Mouse (Mus musculus): ENCODE data around the gene Fxyd2. TPM values are rescaled to one million over a fixed set of nuclear protein-coding genes. Genes with fewer than 3 reads are reported as not detected.
A peak's percentile ranks its signal among the peaks of the same experiment; 100 is the strongest.

The Fxyd2 gene
- total RNA-seq, 4 experiments from 2014 or later, result 4.9 to 8.5 (median 7.9) TPM

DNA sequence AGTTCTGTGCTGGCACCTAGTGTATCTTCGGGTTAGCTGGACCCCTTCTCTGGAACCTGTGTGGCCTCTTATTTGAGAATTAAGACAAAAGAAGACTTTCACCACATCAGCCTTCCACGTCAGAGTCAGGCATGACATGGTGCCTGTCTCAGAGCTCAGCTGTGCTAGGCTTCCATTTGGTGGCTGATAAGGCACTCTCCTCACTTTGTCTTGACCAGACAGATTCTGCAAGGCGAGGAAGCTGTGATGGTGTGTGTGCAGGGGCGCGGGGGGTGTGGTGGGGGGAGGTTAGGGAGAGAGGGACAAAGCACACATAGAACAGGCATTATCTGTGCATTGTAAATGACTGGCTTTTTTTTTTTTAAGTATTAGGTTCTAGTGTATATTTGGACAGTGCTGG, 29.9 kb downstream of the Fxyd2 start:
- DNase-seq (ENCODE audit: low spot score in 2 of 2), result no peak

DNA sequence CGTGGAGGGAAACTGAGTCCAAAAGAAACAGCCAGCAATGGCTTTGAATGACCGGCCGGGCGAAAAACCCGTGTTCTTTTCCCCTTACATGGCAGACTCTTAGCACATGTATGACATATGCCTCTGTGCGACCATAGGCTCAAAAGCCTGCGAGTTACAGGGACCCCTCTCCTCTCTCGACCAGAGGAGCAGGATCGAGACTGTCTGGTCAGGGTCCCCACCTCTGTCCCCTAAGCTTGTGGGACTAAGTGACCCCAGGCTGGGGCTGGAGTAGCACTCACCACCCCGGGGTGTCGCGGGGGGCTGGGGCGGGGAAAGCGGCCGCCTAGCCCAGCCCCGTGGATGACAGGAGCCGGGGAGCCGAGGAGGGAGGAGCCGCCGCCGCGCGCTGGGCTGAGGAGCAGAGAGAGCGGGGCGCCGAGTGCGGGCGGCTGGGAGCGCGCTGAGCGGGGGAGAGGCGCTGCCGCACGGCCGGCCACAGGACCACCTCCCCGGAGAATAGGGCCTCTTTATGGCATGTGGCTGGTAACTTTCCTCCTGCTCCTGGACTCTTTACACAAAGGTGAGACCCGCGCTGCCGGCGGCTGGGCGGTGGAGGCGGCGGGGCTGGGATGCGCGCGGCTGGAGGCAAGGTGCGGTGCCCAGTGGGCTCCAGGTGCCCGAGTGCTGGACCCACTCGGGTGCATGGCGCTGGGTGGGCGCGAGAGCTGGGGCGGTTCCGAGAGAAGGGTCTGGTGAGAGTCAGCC, 30.7 kb downstream of the Fxyd2 start:
- peak in 1 of 2 experiments; percentile 59 for DNase-seq (ENCODE audit: low spot score in 2 of 2)

DNA sequence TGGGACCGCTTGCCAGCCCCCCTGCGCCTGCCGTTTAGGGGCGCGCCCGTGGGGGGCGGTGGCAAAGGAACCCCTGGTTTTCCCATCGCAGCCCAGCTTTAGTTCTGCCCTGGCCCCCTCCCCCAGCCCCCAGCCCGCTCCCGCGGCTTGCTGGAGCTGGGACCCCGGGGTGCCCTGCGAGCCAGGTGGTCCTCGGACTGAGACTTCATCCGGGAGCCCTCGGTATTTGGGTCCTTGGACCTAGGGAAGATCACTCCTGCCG, 31.2 kb downstream of the Fxyd2 start:
- DNase-seq (ENCODE audit: low spot score in 2 of 2), result no peak

DNA sequence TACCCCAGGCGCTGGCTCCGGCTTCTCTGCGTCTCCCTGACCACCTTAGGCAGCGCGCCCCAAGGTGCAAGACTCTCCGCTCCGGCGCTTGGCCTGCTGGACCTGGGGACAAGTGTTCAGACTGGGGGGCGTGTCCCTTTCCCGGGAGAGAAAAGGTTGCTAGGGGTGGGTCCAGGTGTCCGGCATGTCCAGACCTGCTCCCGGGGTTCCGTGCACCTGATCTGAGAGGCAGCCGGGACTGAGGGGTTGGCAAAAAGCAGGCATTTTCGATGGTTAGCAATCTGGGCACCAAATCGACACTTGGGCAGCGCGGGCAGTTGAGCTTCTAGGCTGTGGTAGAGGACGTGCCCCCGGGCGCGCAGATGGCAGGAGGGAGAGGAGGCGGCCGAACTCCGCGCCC, 31.7 kb downstream of the Fxyd2 start:
- DNase-seq (ENCODE audit: low spot score in 2 of 2), result no peak

DNA sequence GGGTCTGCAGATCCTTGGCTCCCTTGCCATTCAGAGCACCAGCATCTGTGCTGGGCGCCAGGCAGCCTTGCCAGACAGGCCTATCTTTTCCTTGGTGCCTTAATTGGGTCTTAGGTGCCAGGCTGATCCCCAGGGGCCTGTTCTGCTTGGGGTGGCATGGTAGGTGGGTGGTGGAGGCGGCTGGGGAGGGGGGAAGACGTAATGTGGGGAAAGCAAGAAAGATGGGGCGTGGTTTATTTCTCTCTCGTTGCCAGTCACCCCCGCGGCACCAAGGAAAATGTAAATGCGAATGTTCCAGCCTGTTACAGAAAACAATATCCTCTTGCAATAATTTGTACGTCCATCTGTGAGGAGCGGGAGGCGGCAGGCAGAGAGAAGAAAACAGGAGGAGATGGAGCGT, 33.2 kb downstream of the Fxyd2 start:
- peak; percentile 66 to 76 for DNase-seq (ENCODE audit: low spot score in 2 of 2)

DNA sequence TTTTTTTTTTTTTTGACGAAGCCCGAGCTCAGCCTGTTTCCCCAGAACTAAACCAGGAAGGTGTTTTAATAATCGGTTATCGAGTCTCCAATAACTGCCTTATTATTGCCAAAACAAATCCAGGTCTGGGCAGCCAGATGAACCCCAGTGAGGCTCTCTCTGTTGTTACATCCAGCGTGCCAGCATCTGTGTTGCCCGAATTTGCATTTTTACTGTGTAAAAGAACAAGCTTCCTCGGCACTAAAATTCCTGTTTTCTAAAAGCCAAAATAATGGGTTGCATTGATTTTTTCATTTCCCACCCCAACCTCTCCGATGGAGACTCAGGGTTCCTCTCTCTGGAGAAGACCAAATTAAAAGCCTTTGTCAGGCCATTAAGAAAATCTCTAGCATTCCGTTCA, 33.6 kb downstream of the Fxyd2 start:
- no peak for DNase-seq (ENCODE audit: low spot score in 2 of 2)

DNA sequence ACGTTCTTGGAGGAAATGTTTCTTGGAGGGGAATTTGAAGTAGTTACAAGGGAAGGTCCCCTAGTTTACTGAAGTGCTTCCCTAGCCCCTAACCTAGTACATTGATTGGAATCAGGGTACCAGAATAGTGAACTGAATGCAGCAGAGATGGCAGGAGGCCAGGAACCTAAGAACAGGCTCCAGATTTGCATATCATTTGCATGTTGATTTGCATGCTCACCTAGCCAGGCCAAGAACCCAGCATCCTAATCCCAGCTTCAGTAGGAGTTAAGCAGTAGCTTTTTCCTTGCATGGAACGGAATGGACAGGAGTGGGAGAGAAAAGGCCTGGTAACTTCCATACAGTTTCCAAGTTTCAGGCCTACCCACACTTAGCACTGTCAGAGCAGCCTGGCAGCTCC, 34.7 kb downstream of the Fxyd2 start:
- DNase-seq (ENCODE audit: low spot score in 2 of 2), result peak in 1 of 2 experiments; percentile 34

DNA sequence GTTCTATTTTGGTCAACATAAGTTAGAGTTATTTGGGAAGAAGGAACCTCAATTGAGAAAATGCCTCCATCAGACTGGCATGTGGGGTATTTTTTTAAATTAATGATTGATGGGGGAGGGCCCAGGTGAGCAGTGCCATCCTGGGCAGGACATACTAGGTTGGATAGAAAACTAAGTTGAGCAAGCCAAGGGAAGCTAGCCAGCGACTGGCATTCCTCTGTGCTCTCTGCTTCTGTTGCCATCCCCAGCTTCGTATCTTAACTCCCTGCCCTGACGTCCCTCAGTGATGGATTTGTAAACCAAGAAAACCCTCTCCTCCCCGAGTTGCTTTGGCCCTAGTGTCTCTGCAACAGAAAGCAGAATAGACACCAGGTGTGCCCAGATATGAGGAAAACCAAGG, 39.6 kb downstream of the Fxyd2 start:
- no peak for DNase-seq (ENCODE audit: low spot score in 2 of 2)

DNA sequence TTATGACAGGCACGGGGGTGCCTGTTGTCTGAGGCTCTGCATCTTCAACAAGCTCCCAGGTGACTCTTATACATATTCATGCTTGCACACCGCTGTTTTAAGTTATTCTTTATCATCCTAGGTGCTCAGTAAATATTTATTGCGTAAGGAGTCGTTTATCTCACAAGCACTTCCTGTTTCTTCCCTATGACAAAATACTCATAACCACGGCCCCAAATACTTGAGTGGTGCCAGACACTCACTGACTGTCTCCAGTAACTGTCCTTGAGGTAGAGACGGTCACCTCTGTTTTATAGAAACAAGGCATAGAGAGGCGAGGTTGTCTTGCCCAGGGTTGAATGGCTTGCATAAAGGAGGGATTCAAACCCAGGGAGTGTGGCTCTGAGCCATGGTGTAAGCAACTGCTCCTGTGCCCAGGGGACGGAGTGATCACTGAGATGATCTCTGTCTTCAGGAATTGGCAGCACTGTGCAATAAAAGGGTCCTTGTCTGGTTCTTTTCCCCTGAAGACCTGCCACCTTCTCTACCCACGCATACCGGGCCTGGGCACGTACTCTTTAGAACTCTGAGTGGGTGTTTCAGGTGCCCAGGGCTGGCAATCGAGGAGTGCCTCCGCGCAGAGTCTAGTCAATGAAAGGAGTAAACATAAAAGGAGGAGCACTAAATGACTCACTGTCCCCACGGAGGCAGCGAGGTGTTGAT, 40.8 kb downstream of the Fxyd2 start:
- DNase-seq (ENCODE audit: low spot score in 2 of 2), result no peak

DNA sequence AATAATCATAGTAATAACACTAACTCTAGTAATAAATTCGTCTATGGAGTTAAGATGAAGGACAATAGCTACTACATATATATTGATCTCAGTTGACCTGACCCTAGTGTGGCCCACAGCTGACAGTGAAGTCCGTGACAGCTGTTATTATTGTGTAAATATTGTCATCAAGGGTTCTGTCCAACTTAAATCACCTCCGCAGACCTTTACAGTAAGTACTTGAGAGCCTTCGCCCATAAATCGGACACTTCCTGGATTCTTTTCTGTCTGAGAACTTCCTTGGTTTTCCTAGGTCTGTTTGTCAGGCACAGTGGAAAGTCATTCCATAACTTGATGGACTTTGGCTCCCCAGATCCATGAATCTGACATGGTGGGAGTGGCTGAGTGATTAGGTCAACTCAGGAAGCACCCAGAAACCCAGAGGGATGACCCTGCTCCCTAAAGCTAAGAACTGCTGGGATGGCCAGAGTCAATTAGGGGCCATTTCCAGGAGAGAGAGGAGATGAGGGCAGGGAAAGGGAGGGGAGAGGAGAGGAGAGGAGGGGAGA, 44.9 kb downstream of the Fxyd2 start:
- DNase-seq (ENCODE audit: low spot score in 2 of 2), result no peak

DNA sequence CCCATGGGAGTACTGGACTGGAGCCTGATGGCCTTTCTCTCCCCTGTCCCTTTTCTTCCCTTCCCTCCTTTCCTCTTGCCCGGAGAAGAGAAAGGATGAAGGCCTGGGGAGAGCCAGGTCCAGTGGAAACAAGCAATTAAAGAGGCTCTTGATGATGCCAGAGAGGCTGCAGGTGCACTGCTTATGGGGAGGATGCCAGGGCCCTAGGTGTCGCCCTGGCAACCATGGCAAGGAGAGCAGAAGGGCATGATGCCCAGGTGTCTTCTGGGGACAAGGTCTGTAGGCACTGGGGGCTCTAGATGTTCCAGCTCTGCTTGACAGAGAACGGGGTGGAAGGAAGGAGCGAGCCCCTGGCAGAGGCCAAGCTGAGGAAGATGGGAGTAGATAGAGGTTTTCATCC, 50.2 kb downstream of the Fxyd2 start:
- no peak for DNase-seq (ENCODE audit: low spot score in 2 of 2)

DNA sequence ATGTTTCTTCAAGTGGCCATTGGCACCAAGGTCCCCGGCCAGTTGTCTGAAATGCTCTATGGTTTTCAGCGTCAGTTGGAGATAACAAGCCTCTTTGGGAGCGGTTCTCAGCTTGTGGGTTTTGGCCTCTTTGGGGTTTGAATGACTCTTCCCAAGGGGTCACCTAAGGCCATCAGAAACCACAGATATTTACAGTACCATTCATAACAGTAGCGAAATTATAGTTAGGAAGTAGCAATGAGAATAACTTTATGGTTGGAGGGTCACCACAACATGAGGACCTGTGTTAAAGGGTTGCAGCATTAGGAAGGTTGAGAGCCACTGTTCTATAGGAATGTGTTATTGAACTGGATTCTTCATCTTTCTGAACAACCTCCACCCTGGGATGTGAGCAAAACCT, 51.9 kb downstream of the Fxyd2 start:
- no peak for DNase-seq (ENCODE audit: low spot score in 2 of 2)

DNA sequence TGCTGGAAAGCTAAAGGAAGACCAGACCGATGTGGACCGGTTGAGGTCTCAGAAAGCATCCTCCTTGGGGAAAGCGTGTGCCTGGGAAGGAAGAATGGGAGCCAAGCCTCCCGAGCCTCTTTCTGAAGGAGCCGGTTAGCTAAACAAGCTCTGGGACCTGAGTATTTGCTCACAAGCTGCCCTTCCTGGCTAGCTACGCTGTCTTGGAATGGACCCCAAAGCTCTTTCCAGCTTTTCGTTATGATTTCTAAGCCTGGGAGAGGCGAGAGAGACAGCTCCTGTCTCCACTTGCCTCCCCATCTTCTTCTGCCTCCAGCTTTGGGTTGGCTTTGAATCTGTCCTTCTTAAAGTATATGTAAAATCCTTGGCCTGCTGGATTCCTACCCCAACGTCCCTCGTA, 54.6 kb downstream of the Fxyd2 start:
- no peak for DNase-seq (ENCODE audit: low spot score in 2 of 2)

DNA sequence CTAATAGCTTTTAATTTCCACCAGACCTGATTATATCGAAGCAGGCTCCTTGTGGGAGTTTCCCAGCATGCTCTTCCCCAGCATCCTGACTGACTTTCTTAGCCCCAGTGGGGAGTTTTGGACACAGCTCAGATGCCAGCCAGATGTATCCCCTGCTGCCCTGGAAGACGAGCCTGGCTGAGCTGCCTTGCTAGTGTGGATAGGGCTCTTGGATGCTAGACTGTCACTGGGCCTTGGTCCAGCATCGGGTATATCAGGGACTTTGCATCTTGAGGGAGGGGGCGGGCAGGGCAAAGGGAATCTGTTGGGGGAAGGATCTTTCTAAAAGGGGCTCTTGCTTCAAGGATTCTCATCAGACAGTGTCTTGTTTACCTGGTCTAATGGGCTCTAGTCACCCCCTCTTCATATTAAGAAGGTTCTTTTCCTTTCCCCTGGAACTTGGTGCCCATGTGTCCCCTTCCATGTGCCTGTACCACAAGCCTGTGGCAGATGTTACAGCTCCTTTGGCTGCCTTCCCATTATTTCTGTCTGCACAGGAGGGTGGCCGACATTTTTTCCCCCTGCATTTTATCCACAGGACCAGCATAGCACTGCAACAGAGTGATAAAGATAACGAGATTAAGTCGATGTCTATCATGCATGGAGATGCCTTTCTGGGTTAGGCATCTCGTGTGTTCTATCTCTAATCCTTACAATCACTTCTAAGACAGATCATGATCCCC, 55.6 kb downstream of the Fxyd2 start:
- DNase-seq (ENCODE audit: low spot score in 2 of 2), result no peak

DNA sequence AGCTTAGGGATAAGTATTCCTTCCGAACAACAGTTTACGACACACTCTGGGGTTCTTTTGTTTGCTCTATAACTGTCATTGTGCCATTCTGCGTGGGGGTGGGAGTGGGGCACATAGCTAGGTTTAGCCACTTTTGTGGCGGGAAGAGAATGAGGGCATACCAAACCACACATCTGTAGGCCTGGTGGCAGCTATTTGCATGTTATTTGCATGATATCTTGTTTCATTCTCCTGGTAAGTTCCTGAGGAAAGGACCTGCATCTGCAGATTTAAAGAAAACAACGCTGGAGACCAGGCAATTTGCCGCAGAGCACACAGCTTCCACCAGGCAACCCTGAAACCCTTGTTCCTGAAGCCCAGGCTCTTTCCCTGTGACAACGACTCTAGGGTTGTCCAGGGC, 57.7 kb downstream of the Fxyd2 start:
- DNase-seq (ENCODE audit: low spot score in 2 of 2), result no peak

DNA sequence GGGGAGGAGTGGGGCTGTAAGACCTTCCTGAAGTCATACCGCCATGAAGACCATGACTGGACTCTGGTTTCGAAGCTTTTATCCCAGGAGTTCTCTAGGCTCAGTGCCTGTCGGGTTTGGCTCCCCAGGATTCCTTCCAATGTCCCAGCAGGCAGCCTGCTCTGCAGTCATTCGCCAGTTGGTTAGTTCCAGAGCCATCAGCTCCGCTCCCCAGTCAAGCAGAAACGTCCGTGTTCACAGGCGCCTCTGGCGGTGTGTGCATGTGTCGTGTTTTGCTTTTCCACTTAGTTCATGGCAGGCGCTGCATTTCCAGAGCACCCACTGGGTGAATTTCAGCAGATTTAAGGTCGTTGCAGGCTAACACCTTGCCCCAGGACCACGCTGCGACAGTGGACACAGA, 58.9 kb downstream of the Fxyd2 start:
- peak in 1 of 2 experiments; percentile 34 for DNase-seq (ENCODE audit: low spot score in 2 of 2)

Other genes with a start within 250 kb of the Fxyd2 start
- gene BC049352, start 217.7 kb upstream of the Fxyd2 start, total RNA-seq (2022), result 1 to 10 TPM in 1 of 4 experiments, under 1 TPM in 3; 0.43 to 1.0 (median 0.59) TPM
- not detected for gene Tmprss4, start 195.6 kb upstream of the Fxyd2 start, total RNA-seq (2022)
- gene Il10ra, start 130.5 kb upstream of the Fxyd2 start, total RNA-seq (2022), result 10 to 100 TPM in 1 of 4 experiments, 1 to 10 TPM in 3; 1.8 to 10.0 (median 6.1) TPM
- gene Tmprss13, start 80.6 kb upstream of the Fxyd2 start, total RNA-seq (2022), result not detected
- 10 to 100 TPM; 87.3 to 98.5 (median 93.0) TPM for gene Fxyd6, start 29.5 kb upstream of the Fxyd2 start, total RNA-seq (2022)
- 100 to 1,000 TPM in 1 of 4 experiments, 10 to 100 TPM in 3; 84.0 to 101 (median 88.8) TPM for gene Dscaml1, start 27.0 kb downstream of the Fxyd2 start, total RNA-seq (2022)

Measured in layer of hippocampus, adult 8-10 months (tissue).